Mouse (Mus musculus) ES-CJ7 (cell line): Measurements from ENCODE around the gene Cfap46.

Experiments used
- DNase-seq: peaks from one replicate; pipeline ENCODE4 v3.0.0; 2011; ENCODE audit warnings: low read depth, low spot score

Cfap46 gene

DNA sequence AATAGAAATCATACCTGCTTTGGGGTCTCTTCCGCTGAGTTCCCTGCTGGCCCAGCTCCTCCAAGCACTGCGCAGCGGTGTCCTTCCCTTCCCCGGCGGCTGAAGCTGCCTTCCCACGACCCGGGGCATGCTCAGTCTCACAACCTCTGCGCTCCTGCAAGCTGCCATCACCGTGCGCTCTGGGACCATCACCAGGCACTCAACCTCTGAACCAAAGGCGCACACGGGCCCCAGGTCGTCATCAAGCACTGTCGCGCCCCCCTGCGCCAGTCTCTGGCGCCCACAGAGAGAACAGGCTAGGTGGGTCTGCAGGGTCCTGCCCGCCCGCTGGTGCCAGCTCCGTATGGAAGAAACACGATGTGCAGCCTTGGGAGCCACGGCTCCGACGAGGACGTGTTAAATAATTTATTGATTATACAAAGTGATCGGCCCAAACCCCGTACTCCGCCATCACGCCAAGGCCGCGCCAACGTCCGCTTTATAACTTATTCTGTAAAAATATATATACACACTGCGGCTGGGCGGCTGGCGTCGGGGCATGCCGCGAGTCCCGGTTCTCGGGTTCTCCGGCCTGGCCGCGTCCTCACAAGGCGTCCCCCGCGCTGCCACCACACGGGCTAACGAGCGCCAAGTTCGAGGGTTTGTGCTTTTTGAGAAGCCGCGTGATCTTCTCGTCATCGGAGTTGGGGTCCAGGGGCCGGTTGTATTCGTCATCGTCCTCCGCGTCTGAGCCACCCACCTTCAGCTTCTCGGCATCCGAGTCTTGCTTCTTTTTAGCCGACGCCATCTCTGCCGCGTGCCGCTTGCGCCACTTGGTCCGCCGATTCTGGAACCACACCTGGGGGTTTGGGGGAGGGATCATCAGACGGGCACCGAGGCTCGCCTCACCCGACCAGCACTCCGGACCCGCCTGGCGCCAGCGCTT, 102.5 kb downstream of the Cfap46 start:
- DNase-seq = peak; percentile 59

DNA sequence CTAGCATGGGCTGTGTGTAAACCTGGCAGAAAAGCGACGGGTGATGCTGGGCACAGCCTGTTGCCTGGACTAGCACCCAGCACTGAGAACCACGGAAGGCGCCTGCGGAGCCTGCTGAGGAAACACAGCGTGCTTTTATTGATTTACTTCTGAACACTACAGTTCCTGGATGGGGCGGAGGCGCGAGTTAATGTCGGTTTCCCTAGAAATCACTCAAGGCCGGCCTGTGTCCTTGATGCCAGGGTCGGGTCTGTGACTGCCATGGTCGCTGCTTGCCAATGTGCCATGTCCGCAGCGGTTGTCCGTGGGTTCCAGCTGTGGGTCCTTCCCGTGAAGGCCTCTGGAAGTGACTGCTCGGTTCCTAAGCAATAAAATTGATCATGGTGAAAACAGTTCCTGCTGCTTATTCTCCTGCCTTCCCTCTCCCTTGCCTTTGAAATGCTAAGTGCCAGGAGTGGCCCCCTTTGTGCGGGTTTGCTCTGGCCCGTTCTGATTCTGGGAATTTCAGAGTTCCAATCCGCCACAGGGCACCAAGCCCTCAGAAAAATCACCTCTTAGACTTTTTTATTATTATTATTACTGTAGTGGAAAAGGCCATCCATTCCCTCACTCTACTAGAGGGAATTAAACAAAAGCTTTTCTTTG, 104.2 kb downstream of the Cfap46 start:
- peak; percentile 48 for DNase-seq

DNA sequence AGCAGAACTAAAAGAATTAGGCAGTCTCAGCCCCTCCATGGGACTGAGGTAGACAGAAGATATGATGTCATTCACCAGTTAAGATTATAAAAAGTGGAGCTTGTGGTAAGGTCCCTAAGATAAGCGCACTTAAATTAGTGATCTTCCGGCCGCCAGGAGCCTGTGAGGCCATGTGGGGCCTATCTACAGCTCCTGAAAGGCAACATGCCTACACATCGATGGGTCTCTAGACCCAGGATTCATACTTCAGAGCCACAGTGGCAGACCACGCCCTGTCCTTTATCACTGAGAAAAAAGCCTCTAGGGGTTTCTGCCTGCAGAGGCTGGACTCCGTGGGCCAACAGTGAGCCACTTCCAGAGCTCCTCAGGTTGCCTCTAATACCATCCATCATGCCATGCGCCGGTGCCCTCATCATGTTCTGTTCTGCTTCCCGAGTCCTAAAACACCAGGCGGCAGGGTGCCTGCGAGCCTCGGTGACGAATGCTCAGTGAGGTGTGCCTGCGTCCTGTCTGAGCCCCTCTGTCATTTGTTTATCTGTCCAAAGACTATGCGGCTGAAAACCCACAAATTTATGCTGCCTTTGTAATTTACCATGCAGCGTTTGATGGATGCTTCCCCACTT, 107.4 kb downstream of the Cfap46 start:
- DNase-seq = no peak

DNA sequence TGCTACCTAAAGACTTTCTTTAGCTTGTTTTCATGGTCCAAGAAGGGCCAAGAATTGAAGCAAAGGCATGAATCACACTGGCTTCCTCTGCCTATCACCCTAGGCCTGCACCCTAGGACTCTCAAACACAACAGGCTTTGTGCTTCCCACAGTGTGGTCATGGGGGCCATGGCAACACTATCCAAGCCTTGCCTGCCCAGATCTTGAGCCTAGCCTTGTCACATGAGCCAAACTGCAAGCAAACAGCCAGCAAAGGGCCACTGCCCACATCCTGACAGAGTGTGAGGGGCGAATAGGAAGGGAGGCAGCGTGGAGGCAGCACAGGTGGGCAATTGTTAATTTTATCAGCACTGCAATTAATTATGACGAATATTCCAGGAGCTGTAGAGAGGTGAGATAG, 111.0 kb downstream of the Cfap46 start:
- no peak for DNase-seq

DNA sequence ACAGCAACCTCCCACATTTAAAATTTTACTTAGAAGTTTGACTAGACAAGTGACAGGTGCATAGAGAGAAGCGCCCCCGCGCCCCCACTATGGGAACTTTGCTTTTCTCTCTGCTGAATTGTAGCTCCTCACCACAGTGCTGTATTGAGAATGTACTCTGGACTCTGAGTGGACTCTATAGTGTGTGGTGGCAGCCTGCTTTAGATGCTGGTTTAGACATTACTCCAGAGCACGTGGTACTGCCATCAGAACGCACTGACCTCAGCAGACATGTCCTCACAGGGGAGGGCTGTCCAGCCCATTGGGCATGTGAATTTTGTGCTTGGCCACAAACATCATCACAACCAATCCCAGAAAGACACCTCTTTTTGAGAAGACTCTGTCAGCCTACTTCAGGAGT, 112.8 kb downstream of the Cfap46 start:
- DNase-seq = no peak

DNA sequence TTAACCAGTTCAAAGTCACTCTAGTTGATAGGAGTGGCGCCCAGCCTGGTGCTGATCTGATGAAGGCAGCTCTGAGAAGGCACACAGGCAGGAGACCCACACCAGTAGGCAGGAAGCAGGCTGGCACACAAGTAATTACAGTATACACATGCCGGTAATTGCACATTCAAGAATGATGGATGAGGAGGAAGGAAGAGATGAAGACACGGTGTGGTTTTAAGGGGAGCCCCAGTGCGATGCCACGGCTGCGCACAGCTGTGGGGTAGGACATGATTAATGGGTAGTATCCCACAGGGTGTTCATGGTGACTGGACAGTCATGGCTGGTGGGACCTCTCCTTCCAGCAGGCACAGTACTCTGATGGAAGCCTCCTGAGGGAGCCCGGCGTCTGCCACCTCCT, 117.1 kb downstream of the Cfap46 start:
- no peak for DNase-seq

DNA sequence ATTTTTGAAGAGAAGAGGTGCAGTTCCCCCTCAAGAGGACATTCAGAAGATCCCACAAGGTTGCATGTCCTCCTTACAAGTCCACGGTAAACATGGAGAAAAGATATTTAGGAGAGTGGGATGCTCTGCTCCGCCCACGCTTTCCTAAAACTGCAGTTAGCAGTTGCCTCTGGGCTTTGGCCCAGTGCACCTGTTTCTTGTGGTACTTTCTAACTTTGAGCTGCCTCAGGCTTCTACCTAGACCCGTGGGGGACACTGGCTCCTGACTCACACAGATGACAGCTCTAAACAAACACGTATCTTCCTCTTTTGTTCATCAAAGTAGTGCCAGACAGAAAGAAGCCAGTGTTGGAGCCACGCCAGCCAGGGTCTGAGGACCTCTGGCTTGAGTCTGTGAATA, 117.6 kb downstream of the Cfap46 start:
- no peak for DNase-seq

DNA sequence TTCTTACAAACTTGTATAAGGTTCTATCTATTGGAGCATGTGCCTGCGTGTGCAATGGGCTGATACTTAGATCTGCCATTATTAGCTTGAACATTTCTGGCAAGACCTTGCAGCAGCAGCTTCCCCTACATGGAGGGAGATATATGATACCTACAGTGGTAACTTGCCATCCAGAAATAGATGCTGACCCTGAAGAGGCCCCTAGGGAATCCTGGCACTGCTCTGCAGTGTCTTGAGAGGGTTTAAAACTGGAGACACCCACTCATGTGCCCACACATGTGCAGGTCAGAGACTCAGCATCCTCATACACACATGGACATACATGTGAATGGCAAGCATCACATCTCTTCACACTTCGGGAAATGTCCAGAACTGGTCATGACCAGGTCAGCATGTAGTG, 119.5 kb downstream of the Cfap46 start:
- DNase-seq = no peak

DNA sequence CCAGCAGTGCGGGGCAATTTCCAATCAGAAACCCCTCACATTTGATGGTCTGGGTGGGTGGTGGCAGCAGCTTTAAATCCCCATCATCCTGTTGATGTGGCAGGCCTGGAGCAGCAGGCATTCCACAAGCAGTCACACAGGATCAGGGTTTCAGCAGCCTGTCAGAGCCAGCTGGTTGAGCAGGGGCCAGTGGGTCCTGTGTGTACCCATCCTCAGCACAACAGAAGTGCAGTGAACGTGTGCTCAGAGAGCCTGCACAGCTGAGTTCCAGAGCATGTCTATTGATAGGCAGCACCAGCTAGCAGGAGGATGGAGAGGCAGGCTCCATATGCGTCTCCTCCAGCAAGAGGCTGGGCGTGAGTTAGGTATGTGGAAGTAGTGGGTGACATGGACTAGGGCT, 120.2 kb downstream of the Cfap46 start:
- no peak for DNase-seq

DNA sequence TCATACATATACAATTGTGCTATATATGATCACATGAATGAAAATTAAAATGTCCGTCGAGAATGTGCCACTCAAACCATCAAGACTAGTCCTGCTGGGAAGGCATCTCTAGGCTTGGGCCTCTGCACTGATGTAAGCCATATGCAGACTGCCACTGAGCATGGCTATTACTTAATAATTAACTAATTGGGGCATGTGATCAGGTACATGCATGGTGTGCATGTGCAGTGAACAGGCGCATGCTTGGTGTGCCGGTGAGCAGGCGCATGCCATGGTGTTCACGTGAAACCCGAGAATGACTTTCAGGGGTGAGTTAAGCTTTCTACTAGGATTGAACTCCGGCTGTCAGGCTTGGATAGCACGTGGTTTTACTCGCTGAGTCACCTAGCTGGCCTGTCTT, 124.0 kb downstream of the Cfap46 start:
- DNase-seq = no peak

DNA sequence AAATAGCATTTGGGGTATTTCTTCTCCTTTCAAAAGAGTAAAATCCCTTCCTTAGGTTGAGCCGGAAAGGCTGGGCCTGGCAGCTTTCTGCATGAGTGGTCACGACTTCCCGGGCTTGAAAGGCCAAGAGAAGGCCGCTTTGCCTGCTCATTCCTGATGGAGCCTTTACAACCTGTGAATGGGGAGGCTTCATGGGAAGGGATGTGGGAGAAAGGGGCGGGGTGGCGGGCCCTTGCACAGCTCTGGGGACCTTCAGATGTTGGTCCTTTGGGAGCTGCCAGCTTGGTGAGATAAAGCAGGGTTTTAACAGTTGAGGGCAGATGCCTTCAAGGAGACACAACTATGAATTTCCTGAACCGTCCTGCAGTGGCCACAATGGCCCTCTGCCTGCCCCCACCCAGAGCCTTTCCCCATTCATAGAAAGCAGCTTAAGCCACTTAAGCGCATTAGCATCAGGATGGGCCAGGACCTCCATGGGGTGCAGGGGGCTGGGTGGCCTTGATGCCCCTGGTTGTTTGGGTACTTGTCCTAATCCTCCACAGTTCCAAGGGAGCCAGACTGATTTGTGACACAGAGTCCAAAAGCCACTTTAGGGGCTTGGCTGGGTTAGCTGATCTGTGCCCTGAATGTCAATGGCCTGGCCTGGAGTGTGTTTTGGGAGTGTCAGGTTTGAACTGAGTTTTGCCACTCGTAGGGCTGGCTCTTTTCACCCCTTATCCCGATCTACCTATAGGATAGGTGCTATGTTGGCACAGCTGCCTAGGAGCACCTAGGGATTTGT, 126.7 kb downstream of the Cfap46 start:
- no peak for DNase-seq

DNA sequence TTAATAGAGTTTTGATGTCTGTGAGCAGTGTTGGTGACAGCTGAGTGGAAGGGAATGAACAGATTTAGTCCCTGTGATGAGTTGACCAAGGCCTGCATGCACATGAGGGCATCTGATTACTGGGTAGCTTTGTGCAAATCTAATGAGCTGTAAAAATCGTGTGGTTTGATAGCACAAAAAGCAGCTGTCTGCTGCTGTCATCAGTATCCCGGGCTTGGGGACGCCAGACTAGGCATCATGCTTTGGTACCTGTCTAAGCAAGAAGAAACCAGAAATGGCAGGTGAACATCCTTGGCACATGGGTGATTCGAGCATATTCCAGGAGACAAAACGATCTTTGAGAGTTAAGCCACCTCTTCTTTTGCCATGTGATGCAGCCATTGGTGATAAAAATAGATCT, 127.3 kb downstream of the Cfap46 start:
- no peak for DNase-seq

DNA sequence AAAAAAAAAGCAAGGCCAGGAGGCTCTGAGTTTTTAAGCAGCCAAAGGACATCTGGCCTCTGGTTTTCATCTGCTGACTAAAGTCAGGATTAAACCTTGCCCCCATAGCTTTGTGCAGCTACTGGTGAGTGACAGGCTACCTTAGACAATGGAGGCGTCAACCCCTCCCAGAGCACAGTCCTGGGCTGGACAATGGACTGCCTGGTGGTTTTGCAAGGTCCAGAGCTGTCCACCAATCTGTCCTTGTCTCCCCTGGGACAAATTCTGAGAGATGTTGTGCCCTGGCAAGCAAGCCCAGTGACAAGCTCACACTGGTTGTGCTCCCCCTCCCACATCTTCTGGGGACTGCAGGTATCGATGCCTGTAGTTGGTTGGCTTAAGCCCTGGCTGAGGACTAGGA, 132.1 kb downstream of the Cfap46 start:
- DNase-seq = no peak
